Mouse (Mus musculus) layer of hippocampus, postnatal 10 days (tissue): ENCODE results near the gene Nudt17. TPM values are rescaled to one million over a fixed set of nuclear protein-coding genes. Genes with fewer than 3 reads are reported as not detected.
"Not testable (repeated sequence)": the region's sequence is repeated elsewhere in the genome, so short reads cannot be mapped to it uniquely, and the experiment has no call there.

Source experiments
- DNase-seq, 2 experiments: peaks; one replicate each; pipeline ENCODE4 v3.0.0; 2021; ENCODE audit warnings: low spot score in 2 of 2
- total RNA-seq, 2 experiments: library from RNA; stranded (reverse); gene quantifications; 2 replicates each; pipeline ENCODE4 v1.2.3; 2021

Gene Nudt17
- total RNA-seq, 2 experiments from 2014 or later, result 9.8 to 11.0 TPM

DNA sequence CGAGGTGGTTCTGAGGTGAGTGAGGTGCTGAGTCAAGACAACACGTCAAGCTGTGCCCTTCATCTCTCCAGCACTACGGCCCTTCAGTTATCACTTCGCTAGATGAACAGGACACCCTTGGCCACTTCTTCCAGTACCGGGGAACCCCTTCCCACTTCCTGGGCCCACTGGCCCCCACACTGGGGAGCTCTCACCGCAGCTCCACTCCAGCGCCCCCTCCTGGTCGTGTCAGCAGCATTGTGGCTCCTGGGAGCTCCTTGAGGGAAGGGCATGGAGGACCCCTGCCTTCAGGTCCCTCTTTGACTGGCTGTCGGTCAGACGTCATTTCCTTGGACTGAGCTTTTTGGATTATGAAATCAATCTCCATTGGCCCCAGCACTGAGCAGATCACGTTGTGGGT, 3.6 kb downstream of the Nudt17 start:
- DNase-seq, result no peak

DNA sequence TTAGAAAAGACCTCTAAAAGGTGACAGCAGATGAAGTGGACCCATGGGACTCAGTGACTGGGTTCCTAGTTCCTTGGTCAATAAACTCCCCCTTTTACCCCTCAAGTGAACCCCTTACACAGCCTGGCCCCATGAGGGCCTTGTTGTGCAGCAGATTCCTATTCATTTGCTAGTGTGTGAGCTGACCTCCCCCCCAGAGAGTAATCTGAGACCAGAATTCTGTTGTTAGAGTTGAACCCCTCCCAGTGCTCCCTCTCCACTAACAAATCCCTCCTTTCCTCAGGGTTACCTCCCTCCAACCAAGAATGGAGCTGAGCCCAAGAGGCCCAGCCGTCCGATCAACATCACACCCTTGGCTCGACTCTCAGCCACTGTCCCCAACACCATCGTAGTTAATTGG, 7.4 kb downstream of the Nudt17 start:
- no peak for DNase-seq

DNA sequence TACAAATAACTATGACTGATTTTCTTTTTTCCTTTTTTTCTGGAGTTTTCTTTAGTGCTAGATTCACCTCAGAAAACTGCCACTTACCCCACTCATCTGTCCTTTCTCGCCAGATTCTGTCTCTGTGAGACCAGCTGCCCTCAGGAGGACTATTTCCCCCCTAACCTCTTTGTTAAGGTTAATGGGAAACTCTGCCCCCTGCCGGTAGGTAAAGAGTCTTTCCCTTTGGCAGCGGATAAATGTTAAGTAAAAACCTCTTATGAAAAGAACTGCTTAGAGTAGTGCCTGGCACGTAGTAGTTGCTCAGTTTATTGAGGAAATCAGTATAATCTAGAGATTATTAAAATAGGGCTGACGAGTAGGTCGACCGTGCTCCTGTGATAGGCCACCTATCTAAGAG, 8.0 kb downstream of the Nudt17 start:
- DNase-seq, result peak in 1 of 2 experiments; percentile 31

DNA sequence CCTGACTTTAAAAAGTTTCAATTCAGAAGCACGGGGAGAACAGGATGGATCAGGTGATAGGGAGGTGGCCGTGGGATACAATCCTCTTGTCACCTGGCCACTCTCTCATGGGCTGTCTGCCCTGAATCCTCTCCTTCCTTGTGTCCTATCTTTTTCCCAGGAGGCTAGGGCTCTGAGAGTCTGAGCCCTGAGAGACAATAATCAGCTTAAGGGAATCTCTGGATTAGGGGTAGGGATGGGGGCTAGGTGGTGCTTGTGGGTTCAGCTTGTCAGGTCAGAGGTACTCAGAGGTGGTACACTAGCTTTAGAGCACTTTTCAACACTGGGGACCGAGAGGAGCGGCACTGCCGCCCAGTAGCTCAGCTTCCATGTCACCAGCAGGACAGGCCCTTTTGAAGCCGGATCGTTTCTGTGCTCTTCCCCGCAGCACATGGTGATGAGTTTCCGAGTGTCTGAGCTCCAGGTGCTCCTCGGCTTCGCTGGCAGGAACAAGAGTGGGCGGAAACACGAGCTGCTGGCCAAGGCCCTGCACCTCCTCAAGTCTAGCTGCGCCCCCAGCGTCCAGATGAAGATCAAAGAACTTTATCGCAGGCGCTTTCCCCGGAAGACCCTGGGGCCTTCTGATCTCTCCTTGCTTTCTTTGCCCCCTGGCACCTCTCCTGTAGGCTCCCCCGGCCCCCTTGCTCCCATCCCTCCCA, 9.2 kb downstream of the Nudt17 start:
- no peak for DNase-seq

DNA sequence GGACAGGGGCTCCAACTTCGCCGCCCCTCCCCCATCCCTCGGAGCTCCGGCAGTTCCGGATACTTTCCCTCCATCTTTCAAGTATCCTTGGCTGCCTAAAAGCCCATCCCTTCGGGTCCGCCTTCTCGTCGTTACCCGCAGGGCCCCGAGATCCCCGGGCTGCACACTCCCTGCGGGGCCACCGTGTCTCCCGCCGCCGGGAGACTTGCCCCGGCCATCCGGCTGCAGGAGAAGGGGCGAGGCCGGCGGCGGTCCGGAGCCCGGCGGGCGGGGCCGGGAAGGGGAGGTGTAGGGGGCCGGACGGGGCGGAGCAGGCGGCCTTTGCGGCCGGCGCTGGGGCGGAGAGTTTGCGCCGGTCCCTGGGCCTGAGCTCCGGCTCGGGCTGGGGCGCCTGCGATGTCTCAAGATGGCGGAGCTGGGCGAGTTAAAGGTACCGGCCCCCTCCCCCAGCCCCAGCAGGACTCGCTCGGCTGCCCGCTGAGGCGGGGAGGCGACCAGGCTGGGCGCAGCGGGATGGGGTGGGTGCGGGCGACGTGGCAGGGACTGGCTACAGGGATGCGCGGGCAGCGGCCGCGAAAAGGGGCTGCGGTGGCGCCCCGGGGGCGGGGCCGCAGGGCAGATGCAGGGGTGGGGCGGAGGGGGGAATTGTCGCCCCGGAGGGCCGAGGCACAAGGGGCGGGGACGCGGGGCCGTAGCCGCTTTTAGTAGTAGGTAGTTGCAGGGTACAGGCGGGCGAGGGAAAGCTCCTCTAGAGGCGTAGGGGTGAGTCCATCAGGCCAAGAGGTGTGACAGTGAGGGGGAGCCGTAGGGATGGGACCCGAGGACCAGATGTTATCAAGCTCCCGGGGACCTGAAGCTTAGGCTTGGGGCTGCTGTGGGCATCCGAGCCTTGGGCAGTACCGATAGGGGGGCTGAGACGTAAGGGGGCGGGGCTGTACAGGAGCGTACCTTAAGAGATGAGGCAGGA, 11.3 kb downstream of the Nudt17 start:
- DNase-seq, result peak; percentile 80 to 87

DNA sequence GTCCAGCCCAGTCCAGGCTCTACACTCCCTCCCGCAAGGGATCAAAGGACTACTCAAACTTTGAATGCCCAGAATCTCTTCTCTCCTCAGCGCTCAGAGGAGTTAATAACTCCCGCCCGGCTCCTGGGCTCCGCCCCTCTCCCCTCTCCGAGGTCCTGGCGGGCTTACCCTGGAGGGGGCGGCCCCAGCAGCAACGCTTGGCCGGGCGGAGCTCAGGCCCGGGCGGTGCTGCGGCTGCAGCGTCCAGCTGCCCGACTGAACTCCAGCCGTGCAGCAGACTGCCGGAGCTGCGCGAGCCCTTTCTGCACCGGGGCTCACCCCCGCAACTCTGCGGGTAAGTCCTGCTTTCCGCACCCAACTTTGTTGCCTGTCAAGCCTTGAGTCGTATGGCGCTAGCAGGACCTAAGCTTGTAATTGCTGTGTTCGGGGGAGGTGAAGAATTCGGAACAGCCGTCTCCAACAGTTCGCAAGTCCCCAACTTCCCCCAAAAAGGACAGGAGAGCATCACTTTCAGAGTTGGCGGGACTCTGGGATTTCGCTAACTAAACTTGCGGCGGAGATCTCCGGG, 12.1 kb downstream of the Nudt17 start, which contains the start of gene Pias3:
TSS of gene Pias3 (plus strand) at position 187 of the 568 bp plus-strand sequence.
- peak; percentile 53 to 73 for DNase-seq

DNA sequence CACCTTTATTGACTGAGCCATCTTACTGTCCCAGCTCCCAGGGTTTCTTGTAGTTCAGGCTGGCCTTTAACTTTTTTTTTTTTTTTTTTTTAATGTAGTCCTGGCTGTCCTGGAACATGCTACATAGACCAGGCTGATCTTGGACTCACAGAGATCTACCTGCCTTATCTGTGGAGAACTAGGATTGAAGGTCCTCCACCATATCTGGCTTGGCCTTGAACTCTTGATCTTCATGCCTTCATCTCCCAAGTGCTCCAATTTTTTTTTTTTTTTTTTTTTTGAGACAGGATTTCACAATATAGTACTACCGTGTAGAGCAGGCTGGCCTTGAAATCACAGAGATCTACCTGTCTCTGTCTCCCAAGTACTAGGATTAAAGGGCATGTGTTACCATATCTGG, 14.8 kb downstream of the Nudt17 start:
- DNase-seq, result no peak

DNA sequence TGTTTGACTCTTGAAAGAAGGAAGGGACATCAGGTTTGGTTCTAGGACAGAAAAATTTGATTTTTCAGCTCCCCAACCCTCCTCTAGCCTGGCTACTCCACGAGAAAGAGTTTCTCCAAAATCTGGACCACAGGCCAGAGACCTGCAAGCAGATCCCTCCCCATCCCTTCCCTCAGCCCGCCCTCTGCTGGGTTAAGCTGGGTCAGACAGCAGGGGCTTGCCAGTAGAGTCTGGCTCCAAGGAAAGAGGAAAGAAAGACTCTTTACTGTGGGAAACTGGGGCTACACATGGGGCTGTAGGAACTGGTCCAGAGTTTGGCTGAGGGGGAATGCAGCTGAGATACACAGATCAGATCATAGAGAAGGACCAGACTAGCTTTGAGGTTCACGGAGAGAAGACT, 15.9 kb downstream of the Nudt17 start:
- DNase-seq, result peak; percentile 46 to 61

DNA sequence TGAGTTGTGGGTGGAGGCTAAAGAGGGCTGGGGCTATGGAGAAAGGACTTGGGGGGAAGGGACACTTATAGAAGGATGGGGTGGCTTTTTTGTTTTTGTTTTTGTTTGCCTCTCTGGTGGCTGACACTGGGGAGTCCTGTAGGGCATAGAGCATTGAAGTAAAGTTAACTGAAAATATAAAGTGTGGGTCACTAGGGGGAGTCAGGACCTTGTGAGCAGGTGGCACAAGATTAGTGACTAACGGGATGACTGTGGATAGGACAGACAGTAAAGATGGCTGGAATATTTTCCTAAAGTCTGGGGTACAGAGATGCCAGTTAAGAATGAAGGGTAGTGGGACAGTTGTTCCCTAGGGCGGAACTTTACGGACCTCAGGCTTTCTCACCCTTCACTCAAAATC, 18.1 kb downstream of the Nudt17 start:
- no peak for DNase-seq

DNA sequence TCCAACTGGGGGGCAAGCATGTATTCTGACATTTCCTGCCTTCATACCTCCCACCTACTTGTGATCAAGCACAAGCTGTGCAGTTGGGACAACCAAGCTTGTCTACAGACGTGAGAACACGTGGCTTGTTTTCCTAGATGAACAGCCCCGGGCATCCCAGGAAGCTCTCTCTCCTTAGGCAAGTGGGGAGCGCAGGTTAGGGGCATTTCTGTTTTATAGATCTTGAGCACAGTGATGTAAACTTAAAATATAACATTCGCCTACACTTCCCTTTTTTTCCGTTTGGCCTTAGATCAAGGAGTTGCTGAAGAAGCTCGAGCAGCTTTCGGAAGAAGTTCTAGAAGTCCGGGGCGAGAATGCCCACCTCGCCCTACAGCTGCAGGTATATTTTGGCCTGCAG, 19.5 kb downstream of the Nudt17 start:
- no peak for DNase-seq

DNA sequence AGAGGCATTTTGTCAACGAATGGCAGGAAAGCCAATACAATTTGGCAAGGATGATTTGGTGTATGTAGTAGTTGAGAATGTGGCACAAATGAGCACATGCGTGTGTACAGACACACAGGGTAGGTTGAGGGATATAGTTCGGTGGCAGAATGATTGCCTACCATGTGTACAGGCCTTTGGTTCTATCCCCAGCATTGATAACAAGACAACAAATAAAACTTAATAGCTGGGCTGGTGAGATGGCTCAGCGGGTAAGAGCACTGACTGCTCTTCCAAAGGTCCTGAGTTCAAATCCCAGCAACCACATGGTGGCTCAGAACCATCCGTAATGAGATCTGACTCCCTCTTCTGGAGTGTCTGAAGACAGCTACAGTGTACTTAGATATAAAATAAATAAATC, 22.3 kb downstream of the Nudt17 start:
- not testable (repeated sequence) for DNase-seq

DNA sequence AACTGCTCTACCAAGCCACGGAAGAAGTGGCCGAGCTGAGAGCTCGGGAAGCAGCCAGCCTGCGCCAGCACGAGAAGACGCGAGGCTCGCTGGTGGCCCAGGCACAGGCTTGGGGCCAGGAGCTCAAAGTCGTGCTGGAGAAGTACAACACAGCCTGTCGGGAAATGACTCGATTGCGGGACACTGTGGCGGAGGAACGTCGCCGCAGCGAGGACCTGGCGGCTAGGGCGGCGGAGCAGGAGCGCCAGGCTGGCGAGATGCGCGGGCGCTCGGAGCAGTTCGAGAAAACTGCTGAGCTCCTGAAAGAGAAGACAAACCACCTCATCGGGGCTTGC, 23.6 kb downstream of the Nudt17 start:
- DNase-seq, result no peak

DNA sequence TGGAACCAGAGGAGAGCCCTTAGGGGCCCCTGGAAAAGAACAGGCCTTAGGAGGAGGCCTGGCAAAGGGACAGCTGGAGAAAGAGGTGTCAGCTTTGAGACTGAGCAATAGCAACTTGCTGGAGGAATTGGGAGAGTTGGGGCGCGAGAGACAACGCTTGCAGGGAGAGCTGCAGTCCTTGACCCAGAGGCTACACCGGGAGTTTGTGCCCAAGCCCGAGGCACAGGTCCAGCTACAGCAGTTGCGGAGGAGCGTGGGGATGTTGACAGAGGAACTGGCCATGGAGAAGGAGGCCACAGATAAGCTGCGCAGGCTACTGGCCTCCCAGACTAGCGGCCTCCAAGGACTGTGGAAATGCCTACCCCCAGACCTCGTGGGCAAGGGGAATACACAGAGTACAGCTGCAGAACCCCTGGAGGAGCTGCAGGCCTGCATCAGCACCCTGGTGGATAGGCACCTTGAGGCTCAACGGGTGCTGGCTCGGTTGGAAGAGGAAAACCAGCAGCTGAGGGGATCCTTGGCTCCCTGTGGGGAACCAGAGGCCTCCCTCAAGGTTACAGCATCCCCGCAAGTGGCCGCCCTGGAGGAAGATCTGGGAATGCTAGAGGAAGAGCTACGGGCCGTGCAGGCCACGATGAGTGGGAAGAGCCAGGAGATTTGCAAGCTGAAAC, 24.1 kb downstream of the Nudt17 start:
- no peak for DNase-seq

DNA sequence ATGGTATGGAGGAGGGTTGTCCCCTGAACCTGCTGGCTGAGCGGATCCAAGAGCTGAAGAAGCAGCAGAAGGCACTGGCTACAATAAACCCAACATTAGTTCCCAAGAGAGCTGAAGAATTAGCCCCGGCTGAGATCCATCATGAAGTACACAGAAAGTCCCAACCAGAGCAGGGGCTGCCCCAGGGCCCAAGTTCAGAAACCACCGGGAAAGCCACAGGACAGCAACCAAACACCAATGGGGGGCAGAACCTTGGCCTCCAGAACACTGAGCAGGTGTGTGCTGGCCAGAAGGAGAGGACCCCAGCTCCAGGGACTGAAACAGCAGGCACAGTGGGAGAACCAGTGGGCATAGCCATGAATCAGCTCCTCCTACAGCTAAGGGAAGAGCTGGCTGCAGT, 24.9 kb downstream of the Nudt17 start:
- DNase-seq, result no peak

DNA sequence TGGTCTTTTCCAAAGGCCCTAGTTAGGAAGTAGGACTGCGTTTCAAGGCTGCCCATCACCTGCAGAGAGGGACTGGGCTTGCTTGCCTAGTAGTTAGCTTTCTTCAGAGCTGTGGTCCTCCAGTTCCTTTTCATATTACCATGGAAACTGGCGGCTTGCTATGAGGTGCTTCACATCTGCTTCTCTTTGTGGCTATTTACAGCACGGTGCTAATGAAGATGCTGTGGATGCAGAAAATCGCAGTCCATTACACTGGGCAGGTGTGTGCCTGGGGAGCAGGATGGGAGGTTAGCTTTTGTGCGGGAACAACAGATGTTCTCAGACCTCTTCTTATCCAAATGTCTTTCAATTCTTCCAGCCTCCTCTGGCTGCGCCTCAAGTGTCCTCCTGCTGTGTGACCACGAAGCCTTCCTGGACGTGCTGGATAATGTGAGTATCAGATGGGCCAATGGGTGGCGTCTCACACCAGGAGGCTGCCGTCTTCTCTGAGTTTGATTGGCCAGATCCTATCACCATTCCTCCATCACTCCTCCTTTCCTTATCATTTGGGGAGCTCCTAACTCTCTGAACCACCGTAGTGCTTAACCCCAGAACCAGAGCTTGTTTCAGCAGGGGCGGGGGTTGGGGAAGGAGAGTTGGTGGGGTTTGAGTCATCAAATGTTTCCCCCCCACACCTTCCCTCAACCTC, 27.9 kb downstream of the Nudt17 start:
- no peak for DNase-seq

DNA sequence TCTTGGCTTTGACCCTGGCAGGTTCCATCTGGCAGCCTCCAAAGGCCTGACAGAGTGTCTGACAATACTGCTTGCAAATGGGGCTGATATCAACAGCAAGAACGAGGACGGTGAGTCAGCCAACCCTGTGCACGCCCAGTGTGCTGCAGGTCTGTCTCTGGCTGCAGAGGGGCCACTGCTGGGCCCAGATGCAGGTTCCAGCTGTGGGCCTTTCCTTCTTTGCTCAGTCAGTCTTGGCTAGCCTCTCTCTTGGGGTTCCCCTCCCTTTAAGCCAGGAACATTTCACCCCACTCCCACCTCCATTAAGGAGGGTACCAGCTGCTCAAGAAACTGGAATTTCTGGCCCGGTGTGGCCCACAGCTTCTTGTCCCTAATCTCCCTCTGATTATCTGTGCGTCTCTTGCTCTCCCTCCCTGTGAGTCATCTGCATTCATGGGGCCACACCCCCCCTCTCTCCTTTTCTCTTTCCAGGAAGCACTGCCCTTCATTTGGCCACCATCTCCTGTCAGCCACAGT, 29.1 kb downstream of the Nudt17 start:
- no peak for DNase-seq

DNA sequence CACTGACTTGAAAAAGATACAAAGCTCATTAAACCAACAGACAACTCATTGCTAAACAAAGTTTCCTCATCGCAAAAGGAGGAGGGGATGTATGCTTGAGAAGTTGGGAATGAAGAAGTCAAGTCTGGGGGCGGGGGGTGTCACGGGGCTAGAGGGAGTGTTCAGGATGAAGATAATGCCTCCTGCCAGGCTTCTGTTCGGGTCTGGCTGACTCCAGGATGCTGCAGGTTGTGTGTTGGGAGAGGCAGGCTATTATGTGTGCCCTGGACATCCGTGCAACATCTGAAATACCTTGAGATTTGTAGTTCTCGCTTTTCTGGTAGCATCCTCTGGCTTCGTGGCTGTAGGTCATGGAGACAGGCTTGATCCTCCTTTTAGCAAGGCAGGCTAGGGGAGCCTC, 29.9 kb downstream of the Nudt17 start:
- no peak for DNase-seq

DNA sequence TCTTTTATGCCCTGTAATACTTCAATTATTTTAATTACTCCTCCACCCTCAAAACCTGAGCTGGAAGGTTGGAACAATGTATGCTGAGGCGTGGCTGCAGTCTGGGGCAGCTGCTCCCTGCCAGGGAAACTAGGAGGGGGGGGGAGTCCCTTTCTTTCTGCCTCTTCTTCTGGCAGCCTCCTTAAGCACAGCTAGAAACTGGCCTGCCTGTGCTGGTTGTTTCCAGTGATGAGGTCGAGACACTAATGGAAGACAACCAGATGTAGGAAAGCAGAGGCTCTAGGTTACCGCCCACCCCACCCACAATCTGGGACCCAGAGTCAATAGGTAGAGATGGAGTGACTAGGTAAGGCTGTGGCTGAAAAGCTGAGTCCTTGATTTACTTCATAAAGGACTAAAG, 32.7 kb downstream of the Nudt17 start:
- no peak for DNase-seq

DNA sequence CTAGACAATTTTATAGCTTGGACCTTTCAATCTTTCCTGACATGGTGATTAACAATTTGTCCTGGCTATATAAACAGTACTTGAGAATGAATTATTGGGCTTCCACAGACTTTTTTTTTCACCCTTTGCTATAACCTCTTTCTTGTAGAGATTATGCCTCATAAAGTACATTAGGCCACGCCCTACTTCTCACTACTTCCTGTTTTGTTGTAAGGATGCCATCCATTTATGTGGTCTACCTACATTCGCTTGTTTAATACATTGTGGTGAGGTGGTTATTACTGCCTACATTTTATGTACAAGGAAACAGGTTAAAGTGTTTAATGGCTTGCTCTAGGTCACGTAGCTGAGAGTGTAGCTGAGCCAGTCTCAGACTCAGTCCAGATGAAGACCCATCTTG, 33.2 kb downstream of the Nudt17 start:
- DNase-seq, result no peak

DNA sequence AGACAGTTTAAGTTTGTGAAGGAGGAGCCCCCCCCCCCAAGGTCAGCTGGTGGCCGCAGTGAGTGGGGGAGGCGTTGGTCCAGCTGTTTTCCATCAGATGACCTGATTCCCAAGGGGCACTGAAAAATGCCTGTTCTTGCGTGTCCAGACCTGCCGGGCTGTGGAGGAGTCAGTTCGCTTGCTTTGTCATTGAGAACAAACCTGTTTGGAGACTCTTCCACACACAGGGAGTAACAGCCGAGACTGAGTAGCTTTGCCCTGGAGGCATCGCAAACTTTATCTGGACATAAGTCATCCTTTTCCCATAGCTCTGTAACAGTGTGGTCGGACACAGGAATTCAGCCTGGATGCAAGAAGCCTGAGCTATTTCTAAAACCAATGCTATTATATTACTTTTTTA, 33.9 kb downstream of the Nudt17 start:
- DNase-seq, result no peak

DNA sequence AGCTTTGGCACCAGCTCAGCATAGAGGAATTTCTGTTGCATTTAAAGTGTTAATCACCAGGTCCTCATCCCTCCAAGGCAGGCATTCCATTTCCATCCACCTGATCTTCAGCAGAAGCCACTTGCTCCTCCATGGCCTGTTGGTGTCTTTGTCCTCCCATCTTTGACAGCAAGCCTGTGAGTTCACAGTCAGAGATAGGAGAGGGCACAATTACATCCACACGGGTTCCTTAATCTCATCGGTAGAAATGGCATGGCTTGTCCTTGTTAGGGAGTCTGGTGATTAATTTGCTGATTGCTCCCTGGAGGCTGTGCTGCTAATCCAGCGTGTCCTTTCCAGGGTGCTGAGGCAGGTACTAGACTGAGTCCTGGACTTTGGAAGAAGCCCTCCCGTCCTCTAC, 34.8 kb downstream of the Nudt17 start:
- DNase-seq, result no peak
